ENCODE assay signal across 19 mouse cellular contexts in genomic region chr9:74979866-74980265, GRCm38 (mm10). TPM values are rescaled to one million over a fixed set of nuclear protein-coding genes. Genes with fewer than 3 reads are reported as not detected.
DNase-seq lines count a peak whose midpoint lies in the region; ATAC-seq and TF ChIP-seq lines count a peak whose summit lies in the region.
"Had no signal": no experiment of that assay in that cellular context is flagged by ENCODE, and none has a peak within 500 bp of the region (broad histone marks: within the 10 kb centered on the region; RNA-seq: fewer than 3 reads in every experiment).

No protein-coding gene starts in this region.

- no peaks in the 10 kb centered on the region for H3K27me3 ChIP-seq in cerebellum, adult 2 months (ENCODE audit: control insufficient read depth, insufficient read depth, low read length)
- H3K27me3 ChIP-seq in heart, embryonic 11.5 days (ENCODE audit: control insufficient read depth, insufficient read depth, low read length) = no peaks in the 10 kb centered on the region
- H3K27me3 ChIP-seq in midbrain, embryonic 14.5 days (ENCODE audit: control insufficient read depth, insufficient read depth, low read length) = no peaks in the 10 kb centered on the region
- H3K27me3 ChIP-seq in midbrain, postnatal 0 days (ENCODE audit: insufficient read depth, low read length) = no peaks in the 10 kb centered on the region
- no peaks in the 10 kb centered on the region for H3K27me3 ChIP-seq in limb, embryonic 10.5 days (ENCODE audit: low read depth, poor library complexity, severe bottlenecking)
- H3K27me3 ChIP-seq: CH12.LX; kidney, embryonic 15.5 days; lung, embryonic 15.5 days had no signal

- no peak overlapping the region for H3K4me3 ChIP-seq in cerebellum, adult 2 months (replicated peaks; ENCODE audit: insufficient read depth, low read depth, low read length)
- H3K4me3 ChIP-seq in heart, embryonic 11.5 days (ENCODE audit: low read depth, low read length) = no peak overlapping the region
- H3K4me3 ChIP-seq in midbrain, embryonic 14.5 days (replicated peaks; ENCODE audit: low read depth, low read length) = no peak overlapping the region
- H3K4me3 ChIP-seq in midbrain, postnatal 0 days (ENCODE audit: low read depth, low read length) = no peak overlapping the region
- no peak overlapping the region for H3K4me3 ChIP-seq in brown adipose tissue, adult 24 weeks (ENCODE audit: insufficient read depth, low read depth, low read length)
- H3K4me3 ChIP-seq in limb, embryonic 10.5 days = no peak overlapping the region
- H3K4me3 ChIP-seq: kidney, embryonic 15.5 days; lung, embryonic 15.5 days had no signal

- TF ChIP-seq POLR2A in cerebellum, adult 2 months (IDR thresholded peaks at IDR 0.05; ENCODE audit: borderline replicate concordance, insufficient read depth, low read length) = no peak

- DNase-seq in cerebellum, adult 2 months = peak in 1 of 2 experiments; percentile 35
- DNase-seq in cerebellum, adult 9-10 months = no peak
- DNase-seq in heart, adult 8-10 months (ENCODE audit: low spot score) = peak; percentile 47
- DNase-seq in midbrain, embryonic 14.5 days = no peak
- no peak for DNase-seq in midbrain, postnatal 0 days (ENCODE audit: low spot score)
- DNase-seq in limb, embryonic 10.5 days (ENCODE audit: low spot score) = no peak
- DNase-seq: embryo, embryonic 11 days; kidney, postnatal 4 days; right cerebral cortex, postnatal 4 days had no signal

- WGBS in cerebellum, adult 2 months = 10% methylated on average over 1 of the region's 1 CpGs
- 85% methylated on average over 1 of the region's 1 CpGs for WGBS in heart, embryonic 11.5 days (ENCODE audit: insufficient replicate concordance)
- 79% methylated on average over 1 of the region's 1 CpGs for WGBS in midbrain, embryonic 14.5 days
- WGBS in midbrain, postnatal 0 days = 90% methylated on average over 1 of the region's 1 CpGs
- 72% methylated on average over 1 of the region's 1 CpGs for WGBS in limb, embryonic 10.5 days

- peaks cover 24% of the 10 kb centered on the region for H3K4me1 ChIP-seq in cerebellum, adult 2 months (ENCODE audit: control insufficient read depth, insufficient read depth, low read length)
- H3K4me1 ChIP-seq in heart, embryonic 11.5 days (ENCODE audit: control insufficient read depth, insufficient read depth, low read length) = peaks cover 13% of the 10 kb centered on the region
- peaks cover 38% of the 10 kb centered on the region for H3K4me1 ChIP-seq in midbrain, embryonic 14.5 days (ENCODE audit: control insufficient read depth, insufficient read depth, low read length)
- peaks cover 16% of the 10 kb centered on the region for H3K4me1 ChIP-seq in midbrain, postnatal 0 days (ENCODE audit: insufficient read depth, low read length)
- H3K4me1 ChIP-seq in brown adipose tissue, adult 24 weeks (ENCODE audit: control insufficient read depth, insufficient read depth, insufficient read length, low read length) = peaks cover 22% of the 10 kb centered on the region
- peaks cover 24% of the 10 kb centered on the region for H3K4me1 ChIP-seq in limb, embryonic 10.5 days

- H3K36me3 ChIP-seq in heart, embryonic 11.5 days (ENCODE audit: control insufficient read depth, insufficient read depth, low read length) = no peaks in the 10 kb centered on the region
- H3K36me3 ChIP-seq in midbrain, embryonic 14.5 days (ENCODE audit: control insufficient read depth, insufficient read depth, low read length) = no peaks in the 10 kb centered on the region
- H3K36me3 ChIP-seq in midbrain, postnatal 0 days (ENCODE audit: insufficient read depth, low read length) = no peaks in the 10 kb centered on the region
- no peaks in the 10 kb centered on the region for H3K36me3 ChIP-seq in limb, embryonic 10.5 days
- H3K36me3 ChIP-seq: kidney, embryonic 15.5 days; lung, embryonic 15.5 days had no signal

- H3K9ac ChIP-seq in heart, embryonic 11.5 days (ENCODE audit: low read depth, low read length) = no peak overlapping the region
- no peak overlapping the region; the same call in 1 of the 2 replicates for H3K9ac ChIP-seq in midbrain, embryonic 14.5 days (replicated peaks; ENCODE audit: low read length)
- H3K9ac ChIP-seq in midbrain, postnatal 0 days (replicated peaks; ENCODE audit: low read length, poor library complexity, severe bottlenecking) = no peak overlapping the region
- H3K9ac ChIP-seq: hindbrain, embryonic 14.5 days; kidney, embryonic 15.5 days; liver, embryonic 14.5 days; lung, embryonic 15.5 days had no signal

- no peak for TF ChIP-seq CTCF in cerebellum, adult 2 months (IDR thresholded peaks at IDR 0.05; ENCODE audit: borderline replicate concordance, insufficient read depth, low read depth, low read length)
- no peak for TF ChIP-seq CTCF in midbrain, postnatal 0 days (IDR thresholded peaks at IDR 0.05)

- peak overlapping the region; percentile 82 for H3K27ac ChIP-seq in cerebellum, adult 2 months (ENCODE audit: insufficient read depth, low read length)
- H3K27ac ChIP-seq in heart, embryonic 11.5 days (ENCODE audit: low read depth, low read length) = no peak overlapping the region
- H3K27ac ChIP-seq in midbrain, embryonic 14.5 days (replicated peaks; ENCODE audit: low read depth, low read length) = 0 out of 2 replicates have a peak overlapping the region, but pooled peaks have one; percentile 45
- no peak overlapping the region for H3K27ac ChIP-seq in midbrain, postnatal 0 days (ENCODE audit: low read depth, low read length)
- H3K27ac ChIP-seq in brown adipose tissue, adult 24 weeks (replicated peaks; ENCODE audit: low read depth, low read length) = peak overlapping the region; percentile 64
- no peak overlapping the region for H3K27ac ChIP-seq in limb, embryonic 10.5 days
- H3K27ac ChIP-seq: hindbrain, embryonic 14.5 days; kidney, embryonic 15.5 days; liver, embryonic 14.5 days; lung, embryonic 15.5 days; stomach, postnatal 0 days had no signal

- H3K9me3 ChIP-seq in heart, embryonic 11.5 days (replicated peaks; ENCODE audit: control insufficient read depth, low read length) = no peaks in the 10 kb centered on the region
- H3K9me3 ChIP-seq in midbrain, embryonic 14.5 days (ENCODE audit: control insufficient read depth, low read length) = no peaks in the 10 kb centered on the region
- no peaks in the 10 kb centered on the region for H3K9me3 ChIP-seq in midbrain, postnatal 0 days (ENCODE audit: low read length)
- H3K9me3 ChIP-seq in limb, embryonic 10.5 days (replicated peaks) = no peaks in the 10 kb centered on the region
- H3K9me3 ChIP-seq: kidney, embryonic 15.5 days; lung, embryonic 15.5 days had no signal

- H3K4me2 ChIP-seq in heart, embryonic 11.5 days = no peak overlapping the region
- H3K4me2 ChIP-seq in midbrain, embryonic 14.5 days (ENCODE audit: low read length) = no peak overlapping the region
- H3K4me2 ChIP-seq in midbrain, postnatal 0 days (ENCODE audit: low read depth, low read length, poor library complexity, severe bottlenecking) = no peak overlapping the region
- H3K4me2 ChIP-seq: hindbrain, embryonic 14.5 days; kidney, embryonic 15.5 days; lung, embryonic 15.5 days had no signal

- ATAC-seq in heart, embryonic 11.5 days (replicated peaks; ENCODE audit: insufficient number of reproducible peaks, low FRiP score, low TSS enrichment) = no peak
- no peak for ATAC-seq in midbrain, embryonic 14.5 days (ENCODE audit: low FRiP score, low TSS enrichment)
- no peak for ATAC-seq in midbrain, postnatal 0 days (ENCODE audit: low FRiP score)
- ATAC-seq: forebrain, embryonic 16.5 days; intestine, embryonic 16.5 days had no signal

RNA-seq across cellular contexts. Expression of gene Fam214a, which starts 27.2 kb away (rescaled TPM):
- 36.2 and 39.2 TPM in 2 replicates for polyA plus RNA-seq in cerebellum, adult 2 months (2012; rRNA removed)
- total RNA-seq in heart, adult 8-10 months (2022) = 10 to 100 TPM; 20.6 to 41.9 (median 32.7) TPM
- 9.7 and 9.9 TPM in 2 replicates for polyA plus RNA-seq in heart, embryonic 11.5 days (2014; fragmentation: Nextera tagmentation; extraction: Ambion mirVana)
- 26.0 and 35.9 TPM in 2 replicates for polyA plus RNA-seq in midbrain, embryonic 14.5 days (2014; fragmentation: Nextera tagmentation; extraction: Ambion mirVana)
- 32.3 and 36.0 TPM in 2 replicates for total RNA-seq in midbrain, postnatal 0 days (2014; rRNA removed)
- 18.2 and 18.9 TPM in 2 replicates for polyA plus RNA-seq in midbrain, postnatal 0 days (2015; fragmentation: Nextera tagmentation; extraction: Ambion mirVana)
- 29.9 and 41.0 TPM in 2 replicates for polyA plus RNA-seq in brown adipose tissue, adult 24 weeks (2012; ENCODE audit: insufficient read depth, insufficient read length, missing spikeins)
- polyA plus RNA-seq in limb, embryonic 10.5 days (2016; fragmentation: Nextera tagmentation; extraction: Ambion mirVana) = 4.0 and 6.4 TPM in 2 replicates

RNA-seq across cellular contexts. Expression of gene Arpp19, which starts 57.5 kb away (rescaled TPM):
- polyA plus RNA-seq in cerebellum, adult 2 months (2012; rRNA removed) = 67.2 and 74.5 TPM in 2 replicates
- total RNA-seq in heart, adult 8-10 months (2022) = 100 to 1,000 TPM; 151 to 245 (median 188) TPM
- 262 and 278 TPM in 2 replicates for polyA plus RNA-seq in heart, embryonic 11.5 days (2014; fragmentation: Nextera tagmentation; extraction: Ambion mirVana)
- 217 and 234 TPM in 2 replicates for polyA plus RNA-seq in midbrain, embryonic 14.5 days (2014; fragmentation: Nextera tagmentation; extraction: Ambion mirVana)
- 94.0 and 96.9 TPM in 2 replicates for total RNA-seq in midbrain, postnatal 0 days (2014; rRNA removed)
- 188 and 192 TPM in 2 replicates for polyA plus RNA-seq in midbrain, postnatal 0 days (2015; fragmentation: Nextera tagmentation; extraction: Ambion mirVana)
- polyA plus RNA-seq in brown adipose tissue, adult 24 weeks (2012; ENCODE audit: insufficient read depth, insufficient read length, missing spikeins) = 221 and 237 TPM in 2 replicates
- 364 and 386 TPM in 2 replicates for polyA plus RNA-seq in limb, embryonic 10.5 days (2016; fragmentation: Nextera tagmentation; extraction: Ambion mirVana)

Comparison
In these comparisons a context has a peak if more than half of its experiments do, and no peak if none do; other contexts are left out.
1. H3K27ac ChIP-seq: peak in cerebellum, adult 2 months (single experiment), midbrain, embryonic 14.5 days (single experiment) and brown adipose tissue, adult 24 weeks (single experiment); none in heart, embryonic 11.5 days (single experiment), midbrain, postnatal 0 days (single experiment) and limb, embryonic 10.5 days (single experiment).